Mouse (Mus musculus) midbrain, embryonic 11.5 days (tissue): ENCODE measurements around the gene Nudt21. TPM values are rescaled to one million over a fixed set of nuclear protein-coding genes. Genes with fewer than 3 reads are reported as not detected.
"Not testable (repeated sequence)": the region's sequence is repeated elsewhere in the genome, so short reads cannot be mapped to it uniquely, and the experiment has no call there.

ENCODE experiments used
- ATAC-seq: fragments of 200-750 bp; cut with Nextera tagmentation; 2 replicates; pipeline ENCODE4 v1.8.0; 2017; ENCODE audit warnings: moderate TSS enrichment, moderate library complexity; ENCODE audit not compliant: low FRiP score
- DNase-seq: peaks from one replicate; pipeline ENCODE4 v3.0.0; 2015; ENCODE audit warnings: low spot score; ENCODE audit errors: missing footprints
- H3K27ac ChIP-seq: fragments of 300-500 bp; sonication (generic); 2 replicates; pipeline ENCODE4 v1.5.1; 2014; ENCODE audit warnings: low read depth, low read length
- H3K27me3 ChIP-seq: fragments of 300-500 bp; sonication (generic); 2 replicates; pipeline ENCODE4 v1.6.1; 2014; ENCODE audit warnings: mild to moderate bottlenecking, low read length, moderate library complexity, mixed read lengths; ENCODE audit not compliant: control insufficient read depth, insufficient read depth
- H3K36me3 ChIP-seq: fragments of 300-500 bp; sonication (generic); 2 replicates; pipeline ENCODE4 v1.6.1; 2014; ENCODE audit warnings: mild to moderate bottlenecking, low read length, moderate library complexity, mixed read lengths; ENCODE audit not compliant: control insufficient read depth, insufficient read depth
- H3K4me1 ChIP-seq: fragments of 300-500 bp; sonication (generic); 2 replicates; pipeline ENCODE4 v1.6.1; 2014; ENCODE audit warnings: low read length; ENCODE audit not compliant: control insufficient read depth, insufficient read depth
- H3K4me2 ChIP-seq: fragments of 300-500 bp; sonication (generic); 2 replicates; pipeline ENCODE4 v1.6.1; 2014; ENCODE audit warnings: mild to moderate bottlenecking, moderate library complexity
- H3K4me3 ChIP-seq: fragments of 300-500 bp; sonication (generic); 2 replicates; pipeline ENCODE4 v1.5.1; 2014; ENCODE audit warnings: low read depth, low read length
- H3K9ac ChIP-seq: fragments of 300-500 bp; sonication (generic); 2 replicates; pipeline ENCODE4 v1.6.1; 2014; ENCODE audit warnings: low read length
- H3K9me3 ChIP-seq: fragments of 300-500 bp; sonication (generic); 2 replicates; pipeline ENCODE4 v1.6.1; 2016; ENCODE audit warnings: low read length; ENCODE audit not compliant: control insufficient read depth
- WGBS: fragments of 180-500 bp; shearing (Covaris S2); extraction: QIAGEN DNeasy Blood & Tissue Kit; methylation state at CpG from one replicate; pipeline ENCODE4 v1.1.7; 2014; 5-methylcytosine and 5-hydroxymethylcytosine counted together
- polyA plus RNA-seq: library from polyadenylated mRNA; unstranded; fragments of >200 nt; fragmentation: Nextera tagmentation; extraction: Ambion mirVana; gene quantifications from 2 replicates; pipeline ENCODE4 v1.2.1, GENCODE M21; 2014

Gene Nudt21
- polyA plus RNA-seq, 1 experiment from 2014 or later = 200 TPM

- Histone ChIP-seq H3K27ac (peak overlapping the region; percentile 35; the same call in 1 of the 2 replicates), H3K4me1 (peaks cover 31% of the 10 kb centered on the region), H3K9ac (peak overlapping the region; percentile 77), H3K4me3 (peak overlapping the region; percentile 75), H3K4me2 (peak overlapping the region; percentile 85)
- WGBS = under 1% methylated on average over 22 of the region's 32 CpGs
- not testable (repeated sequence) for H3K36me3 ChIP-seq, H3K9me3 ChIP-seq, H3K27me3 ChIP-seq
- peak; percentile 94 for DNase-seq
- ATAC-seq = peak; percentile 91
These were observed 290 bp downstream of the Nudt21 start for GRCm38 (mm10) chr8:94036541-94036940.

GRCm38 (mm10) chr8:94035200-94035599, 1.6 kb downstream of the Nudt21 start:
- ATAC-seq (no peak), DNase-seq (no peak)
- Histone ChIP-seq H3K9ac (peak overlapping the region; percentile 25), H3K4me1 (peaks cover 31% of the 10 kb centered on the region), H3K9me3 (no peaks in the 10 kb centered on the region), H3K36me3 (0 out of 2 replicates have a peak, but pooled peaks cover 2% of the 10 kb centered on the region), H3K27me3 (no peaks in the 10 kb centered on the region), H3K27ac (no peak overlapping the region), H3K4me2 (peak overlapping the region; percentile 85), H3K4me3 (peak overlapping the region; percentile 75)
- 75% methylated on average over 5 of the region's 5 CpGs for WGBS

GRCm38 (mm10) chr8:94033601-94034000, 3.2 kb downstream of the Nudt21 start:
- no peak for ATAC-seq
- H3K9ac ChIP-seq = no peak overlapping the region
- no peak overlapping the region for H3K27ac ChIP-seq
- DNase-seq = no peak
- peak overlapping the region; percentile 15; the same call in 1 of the 2 replicates for H3K4me2 ChIP-seq
- peaks cover 31% of the 10 kb centered on the region for H3K4me1 ChIP-seq
- no peak overlapping the region for H3K4me3 ChIP-seq
- WGBS = 48% methylated on average over 3 of the region's 3 CpGs
- H3K36me3 ChIP-seq = peaks cover 12% of the 10 kb centered on the region; the same call in 1 of the 2 replicates
- no peaks in the 10 kb centered on the region for H3K9me3 ChIP-seq
- H3K27me3 ChIP-seq = no peaks in the 10 kb centered on the region

- Histone ChIP-seq H3K4me3 (no peak overlapping the region), H3K9me3 (no peaks in the 10 kb centered on the region), H3K4me2 (no peak overlapping the region), H3K4me1 (peaks cover 14% of the 10 kb centered on the region), H3K9ac (no peak overlapping the region), H3K36me3 (peaks cover 20% of the 10 kb centered on the region; the same call in 1 of the 2 replicates), H3K27ac (no peak overlapping the region), H3K27me3 (no peaks in the 10 kb centered on the region)
- no peak for DNase-seq
- WGBS = 95% methylated on average over 9 of the region's 9 CpGs
- no peak for ATAC-seq
These were observed 7.1 kb downstream of the Nudt21 start for GRCm38 (mm10) chr8:94029701-94030100.

GRCm38 (mm10) chr8:94023916-94024315, 12.9 kb downstream of the Nudt21 start:
- no peak overlapping the region for H3K9ac ChIP-seq
- no peaks in the 10 kb centered on the region for H3K9me3 ChIP-seq
- H3K27me3 ChIP-seq = no peaks in the 10 kb centered on the region
- WGBS = 95% methylated on average over 6 of the region's 6 CpGs
- no peak overlapping the region for H3K4me2 ChIP-seq
- no peak for ATAC-seq
- H3K36me3 ChIP-seq = peaks cover 23% of the 10 kb centered on the region
- no peak overlapping the region for H3K4me3 ChIP-seq
- H3K4me1 ChIP-seq = no peaks in the 10 kb centered on the region
- no peak for DNase-seq
- H3K27ac ChIP-seq = no peak overlapping the region

GRCm38 (mm10) chr8:94013026-94013612, 23.7 kb downstream of the Nudt21 start:
- Histone ChIP-seq H3K4me1 (peaks cover 21% of the 10 kb centered on the region), H3K9me3 (no peaks in the 10 kb centered on the region), H3K4me2 (peak overlapping the region; percentile 88), H3K27ac (peak overlapping the region; percentile 90; the same call in 1 of the 2 replicates), H3K36me3 (no peaks in the 10 kb centered on the region), H3K27me3 (no peaks in the 10 kb centered on the region), H3K4me3 (peak overlapping the region; percentile 92), H3K9ac (peak overlapping the region; percentile 96)
- ATAC-seq = no peak
- WGBS = 44% methylated on average over 7 of the region's 7 CpGs
- no peak for DNase-seq

GRCm38 (mm10) chr8:94012013-94012951, 24.5 kb downstream of the Nudt21 start, which contains the start of gene Amfr:
Gene Amfr, minus strand, starts transcription at chr8:94012842.
- Histone ChIP-seq H3K27ac (peak within 1 kb of the TSS; percentile 90), H3K9ac (peak within 1 kb of the TSS; percentile 96), H3K4me3 (peak within 1 kb of the TSS; percentile 92), H3K9me3 (no peaks in the 10 kb centered on the region), H3K27me3 (no peaks in the 10 kb centered on the region), H3K36me3 (no peaks in the 10 kb centered on the region), H3K4me2 (peak within 1 kb of the TSS; percentile 88), H3K4me1 (peaks cover 21% of the 10 kb centered on the region)
- WGBS = under 1% methylated on average over 80 of the region's 130 CpGs
- ATAC-seq = peak; percentile 93
- DNase-seq = peak; percentile 97

GRCm38 (mm10) chr8:94011076-94012012, 25.5 kb downstream of the Nudt21 start:
- Histone ChIP-seq H3K4me1 (peaks cover 21% of the 10 kb centered on the region), H3K4me2 (peak overlapping the region; percentile 88), H3K9ac (peak overlapping the region; percentile 96), H3K36me3 (no peaks in the 10 kb centered on the region), H3K27me3 (no peaks in the 10 kb centered on the region), H3K27ac (peak overlapping the region; percentile 90; the same call in 1 of the 2 replicates), H3K9me3 (no peaks in the 10 kb centered on the region), H3K4me3 (peak overlapping the region; percentile 92)
- ATAC-seq (no peak), DNase-seq (peak; percentile 96)
- WGBS = 5% methylated on average over 48 of the region's 48 CpGs
